Mouse (Mus musculus) yolk sac, embryonic 10.5 days (tissue): ENCODE results near the gene Ms4a15.
A peak's percentile ranks its signal among the peaks of the same experiment; 100 is the strongest.

Experiments
- DNase-seq: peaks from one replicate; pipeline ENCODE4 v3.0.0-alpha.2; 2017; ENCODE audit warnings: low spot score

Gene Ms4a15

DNA sequence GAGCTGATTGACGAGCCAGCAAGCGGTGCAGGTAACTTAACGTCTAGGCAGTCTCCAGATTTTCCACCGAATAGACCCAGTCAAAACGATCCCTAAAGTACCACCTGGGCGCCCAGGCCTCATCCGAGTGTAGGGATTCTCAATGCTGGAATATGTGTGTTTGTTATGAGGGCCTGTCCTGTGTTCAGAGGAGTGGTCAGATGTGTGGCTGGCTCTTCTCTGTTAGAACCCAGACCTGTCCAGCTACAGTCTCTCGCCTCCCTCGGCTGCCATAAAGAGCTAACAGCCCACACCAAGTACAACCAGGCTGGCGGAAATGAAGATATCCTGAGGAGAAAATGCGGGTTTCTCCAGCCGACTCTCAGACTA lies 33.1 kb downstream of the Ms4a15 start:
- DNase-seq, result no peak

GRCm38 (mm10) chr19:10959085-10959977 lies 33.7 kb downstream of the Ms4a15 start:
- peak; percentile 48 for DNase-seq

- peak; percentile 77 for DNase-seq
These were observed 40.8 kb downstream of the Ms4a15 start for GRCm38 (mm10) chr19:10952021-10952939.

GRCm38 (mm10) chr19:10949558-10949957 lies 43.5 kb downstream of the Ms4a15 start:
- DNase-seq, result no peak

- peak; percentile 95 for DNase-seq
These were observed 43.9 kb downstream of the Ms4a15 start, which contains the start of gene Ccdc86 for GRCm38 (mm10) chr19:10949112-10949511. TSS of gene Ccdc86 (minus strand) at chr19:10949266.

DNA sequence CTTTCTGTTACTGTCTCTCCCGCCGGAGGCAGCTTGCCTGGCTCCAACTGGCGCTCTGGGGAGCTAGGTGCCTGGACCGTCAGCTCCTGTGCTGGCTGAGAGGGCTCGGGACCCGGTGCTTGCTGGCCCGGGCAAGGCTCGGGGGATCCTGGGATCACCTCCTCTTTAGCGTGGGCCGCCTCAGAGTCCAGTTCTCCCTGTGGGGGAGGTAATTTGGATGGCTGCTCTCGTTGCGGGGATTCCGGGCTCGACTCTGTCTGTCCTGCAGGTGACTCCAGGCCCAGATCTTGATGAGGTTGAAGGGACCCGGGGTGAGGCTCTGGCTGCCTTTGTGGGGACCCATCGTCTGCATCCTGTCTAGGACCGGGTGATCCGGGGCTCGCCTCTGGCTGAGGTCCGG lies 44.6 kb downstream of the Ms4a15 start:
- DNase-seq, result no peak

GRCm38 (mm10) chr19:10947219-10947618 lies 45.8 kb downstream of the Ms4a15 start:
- DNase-seq, result no peak

GRCm38 (mm10) chr19:10946506-10946905 lies 46.5 kb downstream of the Ms4a15 start:
- no peak for DNase-seq

GRCm38 (mm10) chr19:10943955-10944354 lies 49.1 kb downstream of the Ms4a15 start:
- no peak for DNase-seq

- DNase-seq, result peak; percentile 50
These were observed 52.1 kb downstream of the Ms4a15 start for GRCm38 (mm10) chr19:10940801-10941457.

GRCm38 (mm10) chr19:10940097-10940800 lies 52.8 kb downstream of the Ms4a15 start:
- DNase-seq, result peak; percentile 63

DNA sequence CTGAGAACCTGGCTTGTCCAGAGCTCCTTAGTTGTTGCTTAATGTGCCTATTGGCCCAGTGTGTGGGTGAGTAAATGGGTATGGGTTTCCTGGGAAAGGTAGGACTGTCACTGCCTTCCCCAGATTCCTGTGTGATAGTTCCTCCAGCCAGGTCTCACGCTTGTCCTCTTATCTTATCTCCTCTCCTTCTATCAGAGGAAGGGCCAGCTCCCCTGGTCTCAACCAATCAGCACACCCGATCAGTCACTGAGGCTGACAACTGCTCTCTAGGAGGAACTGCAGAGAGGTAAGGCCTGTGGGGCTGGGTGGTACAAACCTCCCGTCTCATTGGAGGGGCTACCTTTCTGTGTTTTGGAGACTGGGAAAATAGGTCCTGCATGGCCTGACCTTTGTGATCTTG lies 54.3 kb downstream of the Ms4a15 start:
- DNase-seq, result no peak

DNA sequence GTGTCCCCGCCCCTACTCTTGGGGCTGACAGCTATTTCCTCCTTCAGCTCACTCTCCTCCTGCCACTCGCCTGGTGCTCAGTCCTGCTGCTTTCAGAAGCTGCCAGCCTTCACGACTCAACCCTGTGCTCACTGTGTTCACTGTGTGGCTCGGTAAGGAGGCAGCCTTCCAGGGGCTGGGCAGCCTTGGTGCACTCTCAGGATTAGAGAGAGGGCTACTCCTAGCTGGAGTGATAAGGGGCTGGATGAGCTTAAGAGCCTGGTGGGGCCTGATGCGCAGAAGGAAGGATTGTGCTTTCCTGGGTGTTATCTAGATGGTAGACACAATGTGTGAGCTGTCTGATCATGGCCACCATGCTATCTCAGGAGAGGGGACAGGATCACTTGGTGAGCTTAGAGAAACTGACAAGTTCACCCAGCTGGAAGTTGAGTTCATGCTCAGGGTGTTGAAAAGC lies 55.9 kb downstream of the Ms4a15 start, which contains the start of gene Ptgdr2:
Gene Ptgdr2 (plus strand): TSS at position 51 of the 454 bp plus-strand sequence.
- no peak for DNase-seq

- DNase-seq, result no peak
These were observed 57.0 kb downstream of the Ms4a15 start for GRCm38 (mm10) chr19:10936077-10936476.

GRCm38 (mm10) chr19:10935029-10935428 lies 58.0 kb downstream of the Ms4a15 start:
- DNase-seq, result no peak

GRCm38 (mm10) chr19:10930641-10931040 lies 62.4 kb downstream of the Ms4a15 start:
- no peak for DNase-seq
